Mouse (Mus musculus): ENCODE measurements at regions not wholly inside any gene's neighbourhood (a gene's known extent, or its start where the extent isn't known, plus 50 kb on each side); places are given as distances from the start of the nearest gene placed in this dataset.

DNA sequence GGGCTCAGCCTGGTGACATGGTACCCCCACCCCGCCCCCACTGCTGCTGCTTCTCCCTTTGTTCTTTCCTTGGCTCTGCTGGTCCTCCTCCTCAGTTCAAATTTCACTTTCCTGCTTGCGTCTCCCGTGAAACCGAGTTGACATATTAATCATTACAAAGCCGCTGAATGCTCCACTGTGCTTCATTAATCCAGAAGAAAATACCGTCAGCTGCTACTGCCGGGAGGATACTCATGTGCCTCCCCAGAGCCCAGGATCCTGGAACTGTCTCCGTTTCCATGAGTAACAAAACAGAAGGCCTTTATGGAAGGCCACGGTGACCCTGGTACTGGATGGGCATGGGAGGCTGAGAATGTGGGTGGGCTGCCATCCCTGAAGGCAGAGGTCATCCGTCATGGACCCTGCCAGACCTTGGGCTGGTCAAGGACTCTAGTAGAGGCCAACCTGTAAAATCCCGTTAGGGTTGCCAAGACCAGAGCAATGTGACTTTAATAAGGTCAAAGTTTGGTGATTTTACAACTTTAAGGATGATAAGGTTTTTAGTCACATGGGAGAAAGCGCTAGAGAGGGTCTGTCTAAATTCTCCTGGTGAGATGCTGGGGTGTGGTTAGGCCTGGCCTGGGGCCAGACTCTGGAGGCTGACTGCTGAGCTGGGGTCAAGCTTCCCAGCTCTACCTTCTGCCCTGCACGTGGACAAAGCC is 90.7 kb downstream of the Atp1a1 start:
- no peaks in the 10 kb centered on the region for H3K79me3 ChIP-seq (ENCODE audit: low read depth)
- H3K79me2 ChIP-seq (ENCODE audit: control insufficient read depth, insufficient read depth): no peaks in the 10 kb centered on the region
- H3ac ChIP-seq (ENCODE audit: control insufficient read depth, insufficient read length, low read depth): no peak overlapping the region
- TF ChIP-seq USF1 (IDR thresholded peaks at IDR 0.05; ENCODE audit: low read depth): peak; percentile 17
- no peak for TF ChIP-seq MYOG (IDR thresholded peaks at IDR 0.05; ENCODE audit: control insufficient read depth, extremely low read depth, insufficient read length)
- no peaks in the 10 kb centered on the region for H3K27me3 ChIP-seq (ENCODE audit: control insufficient read depth, insufficient read depth, insufficient read length)
- H3K36me3 ChIP-seq (ENCODE audit: control insufficient read depth, insufficient read depth): no peaks in the 10 kb centered on the region
- no peak overlapping the region for H3K4me3 ChIP-seq (ENCODE audit: insufficient read depth, poor library complexity, severe bottlenecking)

Measured in C2C12 (cell line).